Mouse (Mus musculus): ENCODE data around the gene March9. TPM values are rescaled to one million over a fixed set of nuclear protein-coding genes. Genes with fewer than 3 reads are reported as not detected.

Gene March9
- polyA plus RNA-seq, 2 experiments, result 2.7 to 8.6 TPM

GRCm38 (mm10) chr10:127100414-127100813 is 40.4 kb upstream of the March9 start:
- TF ChIP-seq POLR2A (IDR thresholded peaks at IDR 0.05; ENCODE audit: borderline replicate concordance, extremely low read depth, insufficient read depth, insufficient read length), result no peak
- H3K36me3 ChIP-seq (ENCODE audit: control insufficient read depth, insufficient read depth, low read length), result peaks cover 44% of the 10 kb centered on the region

GRCm38 (mm10) chr10:127099868-127100267 is 39.9 kb upstream of the March9 start:
- Histone ChIP-seq H3K9me3 (ENCODE audit: control insufficient read depth, low read length) (no peaks in the 10 kb centered on the region), H3K27me3 (ENCODE audit: control insufficient read depth, insufficient read depth, low read length) (no peaks in the 10 kb centered on the region), H3K9ac (ENCODE audit: low read depth, low read length, severe bottlenecking) (no peak overlapping the region), H3K4me2 (replicated peaks; ENCODE audit: low read depth, low read length, severe bottlenecking) (no peak overlapping the region), H3K4me3 (replicated peaks; ENCODE audit: low read length) (no peak overlapping the region), H3K4me1 (ENCODE audit: control insufficient read depth, insufficient read depth, low read length) (no peaks in the 10 kb centered on the region), H3K36me3 (ENCODE audit: control insufficient read depth, insufficient read depth, low read length) (peaks cover 48% of the 10 kb centered on the region), H3K27ac (replicated peaks; ENCODE audit: low read depth, low read length) (no peak overlapping the region)
- TF ChIP-seq POLR2A (IDR thresholded peaks at IDR 0.05; ENCODE audit: borderline replicate concordance, extremely low read depth, insufficient read depth, insufficient read length), result no peak
- no peak for ATAC-seq (ENCODE audit: low FRiP score, low read depth)
- WGBS, result 92% methylated on average over 15 of the region's 15 CpGs
- no peak for DNase-seq (ENCODE audit: low spot score)

More at GRCm38 (mm10) chr10:127100414-127100813, 40.4 kb upstream of the March9 start:
- no peak overlapping the region for H3K27ac ChIP-seq (replicated peaks; ENCODE audit: low read depth, low read length)
- H3K4me2 ChIP-seq (replicated peaks; ENCODE audit: low read depth, low read length, severe bottlenecking), result no peak overlapping the region
- DNase-seq (ENCODE audit: low spot score) (no peak), ATAC-seq (ENCODE audit: low FRiP score, low read depth) (no peak)
- no peak overlapping the region for H3K9ac ChIP-seq (ENCODE audit: low read depth, low read length, severe bottlenecking)
- WGBS, result 86% methylated on average over 8 of the region's 8 CpGs
- H3K4me1 ChIP-seq (ENCODE audit: control insufficient read depth, insufficient read depth, low read length), result no peaks in the 10 kb centered on the region
- no peaks in the 10 kb centered on the region for H3K27me3 ChIP-seq (ENCODE audit: control insufficient read depth, insufficient read depth, low read length)
- no peak overlapping the region for H3K4me3 ChIP-seq (replicated peaks; ENCODE audit: low read length)
- H3K9me3 ChIP-seq (ENCODE audit: control insufficient read depth, low read length), result no peaks in the 10 kb centered on the region

GRCm38 (mm10) chr10:127099191-127099590 is 39.2 kb upstream of the March9 start:
- Histone ChIP-seq H3K27me3 (ENCODE audit: control insufficient read depth, insufficient read depth, low read length) (no peaks in the 10 kb centered on the region), H3K36me3 (ENCODE audit: control insufficient read depth, insufficient read depth, low read length) (peaks cover 46% of the 10 kb centered on the region), H3K27ac (replicated peaks; ENCODE audit: low read depth, low read length) (no peak overlapping the region), H3K9me3 (ENCODE audit: control insufficient read depth, low read length) (no peaks in the 10 kb centered on the region), H3K4me2 (replicated peaks; ENCODE audit: low read depth, low read length, severe bottlenecking) (no peak overlapping the region), H3K4me3 (replicated peaks; ENCODE audit: low read length) (no peak overlapping the region), H3K4me1 (ENCODE audit: control insufficient read depth, insufficient read depth, low read length) (no peaks in the 10 kb centered on the region), H3K9ac (ENCODE audit: low read depth, low read length, severe bottlenecking) (no peak overlapping the region)
- ATAC-seq (ENCODE audit: low FRiP score, low read depth), result no peak
- DNase-seq (ENCODE audit: low spot score), result no peak
- no peak for TF ChIP-seq POLR2A (IDR thresholded peaks at IDR 0.05; ENCODE audit: borderline replicate concordance, extremely low read depth, insufficient read depth, insufficient read length)
- 84% methylated on average over 10 of the region's 10 CpGs for WGBS

- H3K4me1 ChIP-seq (ENCODE audit: control insufficient read depth, insufficient read depth, low read length), result no peaks in the 10 kb centered on the region
- no peaks in the 10 kb centered on the region for H3K27me3 ChIP-seq (ENCODE audit: control insufficient read depth, insufficient read depth, low read length)
- ATAC-seq (ENCODE audit: low FRiP score, low read depth) (no peak), DNase-seq (ENCODE audit: low spot score) (no peak)
- no peak overlapping the region for H3K27ac ChIP-seq (replicated peaks; ENCODE audit: low read depth, low read length)
- peaks cover 44% of the 10 kb centered on the region for H3K36me3 ChIP-seq (ENCODE audit: control insufficient read depth, insufficient read depth, low read length)
- no peak for TF ChIP-seq POLR2A (IDR thresholded peaks at IDR 0.05; ENCODE audit: borderline replicate concordance, extremely low read depth, insufficient read depth, insufficient read length)
- H3K4me3 ChIP-seq (replicated peaks; ENCODE audit: low read length), result no peak overlapping the region
- H3K9me3 ChIP-seq (ENCODE audit: control insufficient read depth, low read length), result no peaks in the 10 kb centered on the region
- no peak overlapping the region for H3K9ac ChIP-seq (ENCODE audit: low read depth, low read length, severe bottlenecking)
- 79% methylated on average over 20 of the region's 20 CpGs for WGBS
- no peak overlapping the region for H3K4me2 ChIP-seq (replicated peaks; ENCODE audit: low read depth, low read length, severe bottlenecking)
Observed at GRCm38 (mm10) chr10:127098514-127098913, 38.5 kb upstream of the March9 start.

GRCm38 (mm10) chr10:127094382-127094802 is 34.4 kb upstream of the March9 start:
- H3K4me1 ChIP-seq (ENCODE audit: control insufficient read depth, insufficient read depth, low read length), result peaks cover 7% of the 10 kb centered on the region; the same call in 1 of the 2 replicates
- ATAC-seq (ENCODE audit: low FRiP score, low read depth), result no peak
- peaks cover 39% of the 10 kb centered on the region for H3K36me3 ChIP-seq (ENCODE audit: control insufficient read depth, insufficient read depth, low read length)
- no peak overlapping the region for H3K27ac ChIP-seq (replicated peaks; ENCODE audit: low read depth, low read length)
- no peak for DNase-seq (ENCODE audit: low spot score)
- WGBS, result 47% methylated on average over 6 of the region's 7 CpGs
- H3K4me3 ChIP-seq (replicated peaks; ENCODE audit: low read length), result no peak overlapping the region
- no peak overlapping the region for H3K4me2 ChIP-seq (replicated peaks; ENCODE audit: low read depth, low read length, severe bottlenecking)
- no peak for TF ChIP-seq POLR2A (IDR thresholded peaks at IDR 0.05; ENCODE audit: borderline replicate concordance, extremely low read depth, insufficient read depth, insufficient read length)
- no peaks in the 10 kb centered on the region for H3K9me3 ChIP-seq (ENCODE audit: control insufficient read depth, low read length)
- H3K9ac ChIP-seq (ENCODE audit: low read depth, low read length, severe bottlenecking), result no peak overlapping the region
- peaks cover 41% of the 10 kb centered on the region for H3K27me3 ChIP-seq (ENCODE audit: control insufficient read depth, insufficient read depth, low read length)

- no peaks in the 10 kb centered on the region for H3K9me3 ChIP-seq (ENCODE audit: control insufficient read depth, low read length)
- no peak overlapping the region for H3K4me3 ChIP-seq (replicated peaks; ENCODE audit: low read length)
- H3K36me3 ChIP-seq (ENCODE audit: control insufficient read depth, insufficient read depth, low read length), result peaks cover 24% of the 10 kb centered on the region
- no peak for DNase-seq (ENCODE audit: low spot score)
- ATAC-seq (ENCODE audit: low FRiP score, low read depth), result no peak
- WGBS, result 50% methylated on average over 4 of the region's 4 CpGs
- peaks cover 7% of the 10 kb centered on the region; the same call in 1 of the 2 replicates for H3K4me1 ChIP-seq (ENCODE audit: control insufficient read depth, insufficient read depth, low read length)
- H3K27ac ChIP-seq (replicated peaks; ENCODE audit: low read depth, low read length), result no peak overlapping the region
- H3K4me2 ChIP-seq (replicated peaks; ENCODE audit: low read depth, low read length, severe bottlenecking), result no peak overlapping the region
- H3K27me3 ChIP-seq (ENCODE audit: control insufficient read depth, insufficient read depth, low read length), result peaks cover 46% of the 10 kb centered on the region
- no peak for TF ChIP-seq POLR2A (IDR thresholded peaks at IDR 0.05; ENCODE audit: borderline replicate concordance, extremely low read depth, insufficient read depth, insufficient read length)
- no peak overlapping the region for H3K9ac ChIP-seq (ENCODE audit: low read depth, low read length, severe bottlenecking)
Observed at GRCm38 (mm10) chr10:127092742-127093141, 32.8 kb upstream of the March9 start.
